Mouse (Mus musculus) G1E (cell line): ENCODE data around the gene Vegfd. TPM values are rescaled to one million over a fixed set of nuclear protein-coding genes. Genes with fewer than 3 reads are reported as not detected.

Experiments used
- ATAC-seq: 2 replicates; pipeline ENCODE4 v1.8.0; 2016; ENCODE audit warnings: mild to moderate bottlenecking; ENCODE audit not compliant: insufficient number of reproducible peaks, poor library complexity, low FRiP score, severe bottlenecking; ENCODE audit errors: extremely low read depth
- DNase-seq: peaks from one replicate; pipeline ENCODE4 v3.0.0; 2012; ENCODE audit warnings: low spot score
- H3K27me3 ChIP-seq: 2 replicates; pipeline ENCODE4 v1.6.1; 2012; ENCODE audit warnings: mild to moderate bottlenecking, low read length, inconsistent platforms; ENCODE audit not compliant: insufficient read depth
- H3K36me3 ChIP-seq: replicated peaks from 2 replicates; pipeline ENCODE3; 2012; ENCODE audit warnings: mild to moderate bottlenecking, inconsistent platforms
- H3K4me1 ChIP-seq: 2 replicates; pipeline ENCODE4 v1.6.1; 2012; ENCODE audit warnings: low read depth, low read length, inconsistent platforms, mixed read lengths; ENCODE audit not compliant: insufficient read depth
- H3K4me3 ChIP-seq: 2 replicates; pipeline ENCODE4 v1.5.1; 2012; ENCODE audit warnings: low read depth, mild to moderate bottlenecking, inconsistent platforms, low read length, moderate library complexity, mixed read lengths
- H3K9me3 ChIP-seq: replicated peaks from 2 replicates; pipeline ENCODE4 v1.6.1; 2012; ENCODE audit warnings: inconsistent platforms
- CTCF ChIP-seq: IDR thresholded peaks from 2 replicates; pipeline ENCODE4 v1.5.1; 2012; ENCODE audit warnings: low read depth, low read length, inconsistent platforms, mixed read lengths
- GATA1 ChIP-seq: IDR thresholded peaks from 2 replicates; pipeline ENCODE4 v1.6.1; 2012; ENCODE audit warnings: borderline replicate concordance, low read length, inconsistent platforms, mixed read lengths
- GATA2 ChIP-seq: IDR thresholded peaks from 2 replicates; pipeline ENCODE4 v1.6.1; 2012; ENCODE audit warnings: low read depth, low read length, inconsistent platforms, borderline replicate concordance
- POLR2AphosphoS5 ChIP-seq: IDR thresholded peaks from 2 replicates; pipeline ENCODE4 v1.6.1; 2012; ENCODE audit warnings: low read depth, low read length, inconsistent platforms; ENCODE audit not compliant: insufficient replicate concordance
- TAL1 ChIP-seq: conservative IDR thresholded peaks from 2 replicates; pipeline ENCODE4 v1.6.1; 2012; ENCODE audit warnings: low read depth, low read length, inconsistent platforms, mixed read lengths
- polyA plus RNA-seq: library from polyadenylated mRNA; stranded (reverse); fragments of >175 nt; gene quantifications from 2 replicates; pipeline ENCODE4 v1.2.3, GENCODE M21; 2012
- total RNA-seq, 2 experiments: library from RNA; stranded (forward) in 1 of 2; stranded (reverse) in 1 of 2; fragments of 200-1000 nt in 1 of 2; fragments of >200 nt in 1 of 2; fragmentation: Nextera tagmentation in 1 of 2; gene quantifications; 2 replicates each; pipeline ENCODE4 v1.2.3; 2014 to 2017

Gene Vegfd
- total and polyA plus RNA-seq, 3 experiments: 16.6 TPM; not detected in 2

GRCm38 (mm10) chrX:164418008-164418407, 44.8 kb downstream of the Vegfd start:
- Histone ChIP-seq H3K36me3 (peaks cover 11% of the 10 kb centered on the region), H3K27me3 (no peaks in the 10 kb centered on the region), H3K4me3 (no peak overlapping the region), H3K9me3 (no peaks in the 10 kb centered on the region), H3K4me1 (peaks cover 17% of the 10 kb centered on the region; the same call in 1 of the 2 replicates)
- TF ChIP-seq CTCF (no peak), GATA1 (no peak), GATA2 (no peak), TAL1 (no peak), POLR2AphosphoS5 (no peak)
- no peak for ATAC-seq
- no peak for DNase-seq

GRCm38 (mm10) chrX:164419471-164419939, 46.3 kb downstream of the Vegfd start, which contains the start of gene Piga:
Piga (plus strand) TSS chrX:164419787.
- H3K36me3 ChIP-seq: peaks cover 20% of the 10 kb centered on the region
- H3K9me3 ChIP-seq: no peaks in the 10 kb centered on the region
- ATAC-seq (peak; percentile 98), DNase-seq (peak; percentile 62)
- no peak for TF ChIP-seq TAL1
- TF ChIP-seq CTCF: no peak
- no peak for TF ChIP-seq GATA2
- no peak for TF ChIP-seq GATA1
- TF ChIP-seq POLR2AphosphoS5: no peak
- H3K4me3 ChIP-seq: peak within 1 kb of the TSS; percentile 74
- H3K27me3 ChIP-seq: no peaks in the 10 kb centered on the region
- peaks cover 17% of the 10 kb centered on the region; the same call in 1 of the 2 replicates for H3K4me1 ChIP-seq

GRCm38 (mm10) chrX:164419955-164420354, 46.8 kb downstream of the Vegfd start:
- ATAC-seq (no peak), DNase-seq (no peak)
- H3K36me3 ChIP-seq: peaks cover 20% of the 10 kb centered on the region
- no peaks in the 10 kb centered on the region for H3K27me3 ChIP-seq
- H3K9me3 ChIP-seq: no peaks in the 10 kb centered on the region
- peak overlapping the region; percentile 74 for H3K4me3 ChIP-seq
- peaks cover 17% of the 10 kb centered on the region; the same call in 1 of the 2 replicates for H3K4me1 ChIP-seq
- TF ChIP-seq CTCF (no peak), GATA1 (no peak), TAL1 (no peak), POLR2AphosphoS5 (no peak), GATA2 (no peak)

- no peak for TF ChIP-seq GATA1
- Histone ChIP-seq H3K36me3 (peaks cover 24% of the 10 kb centered on the region), H3K27me3 (no peaks in the 10 kb centered on the region), H3K9me3 (no peaks in the 10 kb centered on the region), H3K4me1 (peaks cover 17% of the 10 kb centered on the region; the same call in 1 of the 2 replicates), H3K4me3 (peak overlapping the region; percentile 74)
- ATAC-seq (no peak), DNase-seq (no peak)
Observed at GRCm38 (mm10) chrX:164420518-164420917, 47.3 kb downstream of the Vegfd start.

- Histone ChIP-seq H3K4me1 (peaks cover 14% of the 10 kb centered on the region; the same call in 1 of the 2 replicates), H3K36me3 (peaks cover 49% of the 10 kb centered on the region), H3K27me3 (no peaks in the 10 kb centered on the region), H3K4me3 (no peak overlapping the region), H3K9me3 (no peaks in the 10 kb centered on the region)
- TF ChIP-seq GATA2 (no peak), TAL1 (no peak), GATA1 (no peak), CTCF (no peak), POLR2AphosphoS5 (no peak)
- ATAC-seq (no peak), DNase-seq (no peak)
Observed at GRCm38 (mm10) chrX:164424821-164425220, 51.6 kb downstream of the Vegfd start.

- Histone ChIP-seq H3K4me1 (peaks cover 8% of the 10 kb centered on the region; the same call in 1 of the 2 replicates), H3K4me3 (no peak overlapping the region), H3K36me3 (peaks cover 68% of the 10 kb centered on the region), H3K9me3 (no peaks in the 10 kb centered on the region), H3K27me3 (no peaks in the 10 kb centered on the region)
- TF ChIP-seq GATA1: no peak
- TF ChIP-seq GATA2: no peak
- TF ChIP-seq TAL1: no peak
- TF ChIP-seq CTCF: no peak
- no peak for TF ChIP-seq POLR2AphosphoS5
- DNase-seq (no peak), ATAC-seq (no peak)
Observed at GRCm38 (mm10) chrX:164427295-164427694, 54.1 kb downstream of the Vegfd start.

GRCm38 (mm10) chrX:164428224-164428623, 55.0 kb downstream of the Vegfd start:
- peaks cover 66% of the 10 kb centered on the region for H3K36me3 ChIP-seq
- DNase-seq (no peak), ATAC-seq (no peak)
- no peak overlapping the region for H3K4me3 ChIP-seq
- TF ChIP-seq GATA1: no peak
- TF ChIP-seq TAL1: no peak
- no peak for TF ChIP-seq POLR2AphosphoS5
- no peaks in the 10 kb centered on the region for H3K9me3 ChIP-seq
- no peaks in the 10 kb centered on the region for H3K27me3 ChIP-seq
- peaks cover 3% of the 10 kb centered on the region; the same call in 1 of the 2 replicates for H3K4me1 ChIP-seq
